Mouse (Mus musculus) layer of hippocampus, adult 18-20 months (tissue): ENCODE results near the gene Sept9. TPM values are rescaled to one million over a fixed set of nuclear protein-coding genes. Genes with fewer than 3 reads are reported as not detected.
"Not testable (repeated sequence)": the region's sequence is repeated elsewhere in the genome, so short reads cannot be mapped to it uniquely, and the experiment has no call there.

ENCODE experiments used
- DNase-seq, 2 experiments: peaks; one replicate each; pipeline ENCODE4 v3.0.0; 2022; ENCODE audit warnings: low spot score in 2 of 2
- total RNA-seq, 2 experiments: library from RNA; stranded (reverse); gene quantifications; 2 replicates each; pipeline ENCODE4 v1.2.3; 2021

The Sept9 gene
- total RNA-seq, 2 experiments from 2014 or later = 121 to 122 TPM

- DNase-seq = no peak
Measured at GRCm38 (mm10) chr11:117338503-117338902, 139.0 kb downstream of the Sept9 start.

GRCm38 (mm10) chr11:117339050-117339449, 139.6 kb downstream of the Sept9 start:
- DNase-seq = no peak

GRCm38 (mm10) chr11:117341218-117341617, 141.8 kb downstream of the Sept9 start:
- DNase-seq = no peak

GRCm38 (mm10) chr11:117342076-117342475, 142.6 kb downstream of the Sept9 start:
- no peak for DNase-seq

- not testable (repeated sequence) for DNase-seq
Measured at GRCm38 (mm10) chr11:117342490-117342889, 143.0 kb downstream of the Sept9 start.

GRCm38 (mm10) chr11:117343800-117344199, 144.3 kb downstream of the Sept9 start:
- no peak for DNase-seq

GRCm38 (mm10) chr11:117344339-117345021, 145.0 kb downstream of the Sept9 start:
- DNase-seq = no peak

GRCm38 (mm10) chr11:117345022-117345765, 145.7 kb downstream of the Sept9 start:
- no peak for DNase-seq

- no peak for DNase-seq
Measured at GRCm38 (mm10) chr11:117347256-117347655, 147.8 kb downstream of the Sept9 start.

GRCm38 (mm10) chr11:117348429-117349103, 149.1 kb downstream of the Sept9 start:
- DNase-seq = no peak

GRCm38 (mm10) chr11:117349429-117350363, 150.2 kb downstream of the Sept9 start:
- no peak for DNase-seq

GRCm38 (mm10) chr11:117350462-117351222, 151.2 kb downstream of the Sept9 start:
- no peak for DNase-seq

GRCm38 (mm10) chr11:117353126-117353525, 153.7 kb downstream of the Sept9 start:
- DNase-seq = no peak

GRCm38 (mm10) chr11:117354107-117354506, 154.6 kb downstream of the Sept9 start:
- DNase-seq = no peak

- no peak for DNase-seq
Measured at GRCm38 (mm10) chr11:117356937-117357336, 157.5 kb downstream of the Sept9 start.

- peak; percentile 83 to 97 for DNase-seq
Measured at GRCm38 (mm10) chr11:117357916-117358639, 158.6 kb downstream of the Sept9 start.

- DNase-seq = no peak
Measured at GRCm38 (mm10) chr11:117359161-117359560, 159.7 kb downstream of the Sept9 start.

GRCm38 (mm10) chr11:117359870-117360269, 160.4 kb downstream of the Sept9 start:
- DNase-seq = peak; percentile 36 to 75

GRCm38 (mm10) chr11:117360561-117360960, 161.1 kb downstream of the Sept9 start:
- DNase-seq = no peak
